Mouse (Mus musculus): ENCODE data around the gene Rras2.

Gene Rras2

DNA sequence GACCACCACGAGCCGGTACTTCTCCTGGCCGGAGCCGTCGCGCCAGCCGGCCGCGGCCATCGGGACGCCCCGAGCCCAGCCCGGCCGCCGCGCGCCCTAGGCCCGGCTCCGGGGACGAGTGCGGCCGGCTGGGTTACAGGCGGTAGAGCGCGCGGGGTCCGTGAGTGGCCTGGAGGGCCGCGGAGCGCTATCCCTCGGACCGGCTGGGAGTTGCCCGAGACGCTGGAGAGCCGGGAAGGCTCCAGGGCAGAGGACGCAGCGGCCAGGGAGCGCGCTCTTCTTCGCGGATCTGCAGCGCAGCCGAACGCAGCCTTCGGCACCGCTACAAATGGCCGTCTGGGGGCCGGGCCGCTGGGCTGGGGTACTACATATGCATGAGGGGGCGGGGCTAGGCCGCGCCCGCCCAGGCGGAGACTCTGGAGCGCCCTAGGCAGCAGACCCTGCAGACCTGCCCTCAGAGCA is at the start of gene Rras2:
Rras2 (minus strand) TSS at position 338 of the 462 bp plus-strand sequence.
- CTCF ChIA-PET: no interaction called here
- POLR2A ChIA-PET: interaction anchor here in 3 of 4 experiments (1.0 to 2.4 kb wide), 12 partner anchors 9 to 298 kb away, joined by 3 to 10 read pairs (median 4); partner anchors contain the start of genes Pde3b (in 1 of the 3) and Psma1 (in 1 of the 3)

DNA sequence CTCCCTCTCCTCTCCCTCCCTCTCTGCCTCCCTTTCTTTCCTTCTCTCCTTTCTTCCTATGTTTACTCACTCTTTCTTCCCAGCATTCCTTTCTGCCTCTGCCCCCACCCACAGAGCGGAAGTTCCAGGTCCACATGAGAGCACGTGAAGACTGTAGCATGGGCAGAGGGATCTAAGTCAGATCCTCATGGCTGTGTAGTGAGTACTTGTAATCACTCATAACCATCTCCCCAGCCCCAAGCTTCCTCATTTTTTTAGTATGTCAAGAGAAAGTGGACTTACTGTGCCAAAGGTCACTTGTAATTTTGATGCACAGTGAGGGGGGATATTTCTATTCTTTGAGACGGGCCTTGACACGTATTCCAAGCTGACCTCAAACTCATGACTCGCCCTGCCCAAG is 45.4 kb upstream of the Rras2 start:
- ChIA-PET POLR2A (no interaction called here), CTCF (no interaction called here)

DNA sequence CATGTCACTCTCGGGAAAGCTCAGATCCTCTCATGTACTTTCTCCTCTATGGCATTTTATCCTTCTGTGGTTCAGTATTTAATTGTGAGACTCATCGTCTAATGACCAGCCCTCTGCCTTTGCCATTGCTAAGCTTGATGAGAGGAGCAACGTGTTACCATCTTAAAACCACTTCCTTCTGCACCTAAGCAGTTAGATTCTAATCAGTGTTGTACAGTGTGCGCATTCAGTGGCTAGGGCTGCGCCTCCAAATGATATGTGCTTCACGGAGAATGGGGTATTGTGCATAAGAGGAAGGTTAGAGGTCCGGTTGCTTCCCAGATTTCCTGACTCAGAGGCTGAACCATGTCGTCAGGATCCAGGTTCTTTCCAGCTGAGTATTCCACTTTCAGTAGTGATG is 43.5 kb upstream of the Rras2 start:
- ChIA-PET POLR2A (interaction anchor here in 1 of 4 experiments (0.8 kb wide), 2 partner anchors 12 to 45 kb away, joined by 3 read pairs; no protein-coding TSS in a partner anchor), CTCF (no interaction called here)

DNA sequence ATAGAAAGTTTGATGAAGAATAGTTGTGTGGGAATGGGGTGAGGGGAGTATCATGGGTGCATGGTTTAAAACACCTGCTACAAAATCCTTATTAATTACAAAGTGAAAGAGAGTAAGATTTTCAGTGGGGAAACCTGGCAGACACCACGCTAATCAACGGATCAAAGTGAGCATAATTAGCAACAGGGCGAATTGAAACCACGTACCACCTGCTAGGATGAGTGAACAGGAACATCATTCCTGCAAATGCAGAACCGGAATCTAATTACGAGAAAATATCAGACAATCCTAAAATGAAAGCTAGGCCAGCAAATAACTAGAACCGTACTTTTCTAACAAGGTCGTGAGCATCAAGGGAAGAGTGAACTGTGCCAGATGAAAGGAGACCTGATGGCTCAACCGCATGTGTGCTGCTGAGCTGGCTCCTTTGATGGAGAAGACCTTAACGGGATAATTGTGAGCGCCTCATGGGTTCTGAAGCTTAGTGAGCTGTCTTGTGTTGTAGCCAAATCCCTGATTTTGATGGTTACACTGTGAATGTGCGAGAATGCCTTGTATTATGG is 40.2 kb upstream of the Rras2 start:
- ChIA-PET POLR2A (interaction anchor here in 1 of 4 experiments (1.1 kb wide), 1 partner anchor 23 kb away, joined by 3 read pairs; no protein-coding TSS in a partner anchor), CTCF (interaction anchor here in 1 of 4 experiments (0.6 kb wide), 1 partner anchor 20 kb away, joined by 3 read pairs; no protein-coding TSS in a partner anchor)

DNA sequence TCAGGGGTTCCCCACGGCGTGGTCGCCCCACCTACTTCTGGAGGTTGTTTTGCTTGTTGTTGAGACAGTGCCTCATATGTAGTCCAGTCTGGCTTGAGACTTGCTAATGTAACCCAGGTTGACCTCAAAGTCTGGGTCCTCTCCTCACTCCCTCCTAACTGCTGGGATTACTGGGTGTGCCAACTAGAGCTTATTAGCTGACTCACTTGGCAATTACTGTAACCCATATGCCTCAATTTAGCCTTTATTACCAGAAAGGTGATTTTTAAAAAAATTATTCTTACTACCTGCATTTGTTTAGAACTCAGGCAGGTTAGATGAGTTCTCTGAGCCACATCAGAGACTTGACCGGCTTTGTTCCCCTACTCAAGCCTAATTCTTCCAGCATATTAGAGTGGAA is 38.8 kb upstream of the Rras2 start:
- CTCF ChIA-PET: no interaction called here
- POLR2A ChIA-PET: interaction anchor here in 1 of 4 experiments (0.6 to 3.0 kb wide), 5 partner anchors 9 to 183 kb away, joined by 3 to 7 read pairs (median 3); no protein-coding TSS in a partner anchor

DNA sequence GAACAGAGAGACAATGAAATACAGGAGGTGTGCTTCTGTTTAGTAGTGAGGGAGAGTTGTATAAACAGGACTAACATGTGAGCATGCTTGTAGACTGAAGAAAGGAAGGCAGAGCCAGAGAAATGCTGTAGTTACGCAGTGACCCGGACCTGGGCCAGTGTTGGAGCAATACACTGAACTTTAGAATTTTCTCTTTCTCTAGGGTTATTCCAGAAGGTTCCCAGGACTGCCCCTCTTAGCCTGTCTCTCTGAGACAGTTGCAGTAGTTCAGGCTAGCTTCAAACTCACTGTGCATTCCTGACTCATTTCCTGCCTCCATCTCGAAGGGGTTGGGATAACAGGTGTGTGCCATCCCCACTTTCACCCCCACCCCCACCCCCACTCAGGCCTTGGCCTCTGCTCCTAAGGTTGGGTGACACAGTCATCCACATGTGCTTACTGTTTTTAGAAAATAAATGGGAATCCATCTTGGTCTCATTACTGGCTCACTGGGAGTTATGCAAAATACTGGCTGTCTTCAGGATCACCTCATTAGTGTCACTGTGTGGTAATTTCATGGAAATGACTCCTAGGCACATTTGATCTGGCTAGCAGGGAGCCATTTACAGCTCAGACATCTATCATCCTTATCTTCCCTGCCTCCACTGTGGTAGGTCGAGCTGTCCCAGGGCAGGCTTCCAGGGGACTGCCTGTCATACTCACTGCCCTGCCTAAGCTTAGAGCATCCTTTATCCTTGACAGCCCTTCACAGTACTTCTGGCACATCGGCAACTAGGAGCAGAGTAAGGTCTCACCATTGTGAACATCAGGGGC is 37.7 kb upstream of the Rras2 start:
- ChIA-PET CTCF (no interaction called here), POLR2A (interaction anchor here in 2 of 4 experiments (1.1 to 3.0 kb wide), 4 partner anchors 17 to 44 kb away, joined by 3 to 7 read pairs (median 4); no protein-coding TSS in a partner anchor)

DNA sequence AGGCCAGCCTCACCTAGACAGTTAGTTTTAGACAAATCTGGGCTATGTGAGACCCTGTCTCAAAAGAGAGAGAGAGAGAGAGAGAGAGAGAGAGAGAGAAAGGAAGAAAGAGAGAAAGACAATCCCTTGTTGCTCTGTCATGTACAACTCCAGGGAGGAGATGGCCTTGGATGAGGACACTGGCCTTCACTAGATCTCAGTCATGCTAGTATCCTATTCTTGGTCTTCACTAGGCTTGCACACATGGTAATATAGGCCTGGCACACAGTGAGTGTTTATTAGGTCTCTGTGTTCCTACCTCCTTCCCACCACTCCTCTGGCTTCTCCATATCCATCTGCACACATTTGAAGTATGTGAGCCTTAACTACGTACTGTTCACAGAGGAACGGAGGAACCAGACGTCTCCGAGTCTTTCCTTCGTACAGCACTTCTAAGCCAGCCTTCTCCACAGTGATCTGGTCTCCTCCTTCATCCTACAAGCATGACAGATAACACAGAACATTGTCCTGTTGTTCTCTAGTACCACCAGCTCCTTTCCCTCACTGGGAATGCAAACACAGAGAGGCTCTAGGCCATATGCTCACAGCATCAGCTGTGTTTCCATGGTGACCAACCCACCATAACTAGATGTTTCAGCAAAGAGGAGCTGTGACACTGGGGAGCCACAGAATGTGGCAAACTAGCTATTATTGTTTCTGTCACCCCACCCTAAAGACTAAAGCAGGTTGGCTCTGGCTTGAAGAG is 33.6 kb upstream of the Rras2 start:
- POLR2A ChIA-PET: no interaction called here
- CTCF ChIA-PET: no interaction called here

DNA sequence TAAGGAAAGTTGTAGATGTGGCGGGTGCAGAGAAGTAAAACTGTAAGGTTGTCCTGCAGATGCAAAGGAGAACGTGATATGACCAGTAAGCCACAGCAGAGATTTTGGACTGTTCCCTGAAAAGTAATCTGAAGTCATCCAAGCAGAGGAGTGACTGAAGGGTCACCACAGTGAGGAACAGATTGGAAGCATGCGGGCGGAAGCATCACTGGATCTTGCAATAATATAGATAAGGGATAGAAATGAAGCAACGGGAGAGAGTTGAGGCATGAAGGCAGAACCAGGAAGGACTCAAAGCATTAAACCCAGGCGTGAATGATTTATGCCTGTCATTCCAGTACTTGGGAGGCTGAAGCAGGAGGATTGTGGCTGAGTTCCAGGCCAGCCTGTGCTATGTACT is 32.0 kb upstream of the Rras2 start:
- ChIA-PET CTCF (no interaction called here), POLR2A (interaction anchor here in 1 of 4 experiments (0.8 kb wide), 1 partner anchor 11 kb away, joined by 3 read pairs; no protein-coding TSS in a partner anchor)

DNA sequence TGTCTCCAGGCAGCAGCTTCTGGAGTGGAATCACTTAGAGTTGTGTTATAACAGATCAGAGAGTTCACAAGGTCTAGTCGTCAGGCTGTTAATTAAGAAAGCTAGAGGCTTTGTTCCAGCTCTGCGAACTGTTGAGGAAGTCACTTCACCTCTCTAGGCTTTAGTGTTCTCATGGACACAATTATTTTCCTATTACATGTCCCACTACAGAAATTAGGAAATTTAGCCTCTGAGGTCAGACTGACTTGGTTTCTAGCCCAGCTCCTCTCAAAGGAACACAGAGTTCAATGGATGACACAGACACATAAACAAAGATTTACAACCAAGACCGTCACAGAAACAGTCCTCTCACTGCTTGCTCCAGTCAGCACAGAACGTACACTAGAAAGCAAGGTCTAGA is 31.6 kb upstream of the Rras2 start:
- ChIA-PET POLR2A (interaction anchor here in 1 of 4 experiments (0.8 to 1.5 kb wide), 2 partner anchors 12 to 16 kb away, joined by 3 read pairs; no protein-coding TSS in a partner anchor), CTCF (interaction anchor here in 1 of 4 experiments (0.6 kb wide), 1 partner anchor 17 kb away, joined by 3 read pairs; no protein-coding TSS in a partner anchor)

DNA sequence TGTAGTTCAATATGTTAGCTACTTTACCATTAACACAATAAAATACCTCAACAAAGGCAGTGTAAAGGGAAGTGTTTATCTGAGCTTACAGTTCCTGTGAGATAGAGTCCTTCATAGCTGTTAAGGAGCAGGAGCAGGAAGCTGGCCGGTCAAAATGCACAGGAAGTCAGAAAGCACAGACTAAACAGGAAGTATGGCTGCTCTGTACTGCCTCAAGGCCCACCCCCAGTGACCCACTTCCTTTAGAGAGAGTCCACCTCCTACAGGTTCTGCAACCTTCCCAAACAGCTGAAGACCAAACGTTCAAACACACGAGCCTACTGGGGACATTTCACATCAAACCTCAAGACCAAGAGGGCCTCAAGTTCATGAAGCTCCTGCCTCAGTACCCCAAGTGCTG is 28.3 kb upstream of the Rras2 start:
- ChIA-PET POLR2A (interaction anchor here in 1 of 4 experiments (1.1 to 2.5 kb wide), 3 partner anchors 10 to 67 kb away, joined by 3 to 12 read pairs (median 3); no protein-coding TSS in a partner anchor), CTCF (interaction anchor here in 2 of 4 experiments (0.7 to 0.8 kb wide), 2 partner anchors 8 to 13 kb away, joined by 3 read pairs; no protein-coding TSS in a partner anchor)

DNA sequence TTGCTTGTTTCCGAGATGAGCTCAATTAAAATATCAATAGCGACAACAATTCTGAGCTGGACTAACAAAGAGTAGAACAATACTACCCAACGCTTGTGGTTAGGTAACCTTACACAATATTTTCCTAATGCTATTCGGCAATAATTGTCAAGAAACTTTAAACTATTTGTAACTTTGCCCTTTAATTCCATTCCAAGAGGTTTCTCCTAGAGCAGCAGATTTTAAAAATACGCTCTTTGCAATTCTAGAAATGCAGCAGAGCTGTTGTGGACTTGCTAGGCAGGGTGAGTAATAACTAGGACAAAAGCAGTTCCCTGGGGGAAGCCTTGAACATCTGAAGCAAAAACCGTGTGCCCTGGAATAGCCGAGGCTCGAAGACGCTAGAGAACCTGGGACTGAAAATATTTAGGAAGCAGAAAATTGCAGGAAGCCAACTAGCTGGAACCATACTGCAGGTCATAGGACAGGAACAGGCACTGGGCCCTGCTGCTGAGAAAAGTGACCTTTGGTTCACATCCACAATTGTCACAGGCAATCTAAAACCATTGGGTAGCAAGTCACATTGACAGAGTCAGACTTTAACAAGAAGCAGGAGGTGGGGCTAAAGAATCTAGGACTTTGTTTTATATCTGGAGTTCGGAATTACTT is 24.7 kb upstream of the Rras2 start:
- POLR2A ChIA-PET: interaction anchor here in 1 of 4 experiments (1.5 kb wide), 1 partner anchor 26 kb away, joined by 3 read pairs; no protein-coding TSS in a partner anchor
- CTCF ChIA-PET: interaction anchor here in 1 of 4 experiments (1.0 kb wide), 1 partner anchor 71 kb away, joined by 3 read pairs; no protein-coding TSS in a partner anchor

DNA sequence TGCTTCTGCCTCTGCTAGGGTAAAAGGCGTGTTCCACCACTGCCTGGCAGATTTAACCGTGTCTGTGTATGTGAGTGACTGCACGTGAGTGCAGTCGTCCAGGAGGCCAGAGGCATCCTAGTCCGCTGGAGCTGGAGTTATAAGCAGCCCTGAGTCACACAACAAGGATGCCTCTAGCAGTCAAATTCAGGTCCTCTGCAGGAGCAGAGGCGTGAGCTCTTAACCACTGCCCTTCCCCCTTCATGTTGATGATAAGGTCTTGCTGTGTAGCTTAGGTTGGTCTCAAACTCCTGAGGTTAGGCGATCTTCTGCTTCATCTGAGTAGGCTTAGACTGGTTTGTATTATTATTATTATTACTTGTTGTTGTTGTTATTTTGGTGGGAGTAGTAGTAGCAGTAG is 22.4 kb upstream of the Rras2 start:
- POLR2A ChIA-PET: interaction anchor here in 2 of 4 experiments (1.0 to 1.3 kb wide), 4 partner anchors 24 to 49 kb away, joined by 3 to 4 read pairs (median 3); no protein-coding TSS in a partner anchor
- CTCF ChIA-PET: no interaction called here

DNA sequence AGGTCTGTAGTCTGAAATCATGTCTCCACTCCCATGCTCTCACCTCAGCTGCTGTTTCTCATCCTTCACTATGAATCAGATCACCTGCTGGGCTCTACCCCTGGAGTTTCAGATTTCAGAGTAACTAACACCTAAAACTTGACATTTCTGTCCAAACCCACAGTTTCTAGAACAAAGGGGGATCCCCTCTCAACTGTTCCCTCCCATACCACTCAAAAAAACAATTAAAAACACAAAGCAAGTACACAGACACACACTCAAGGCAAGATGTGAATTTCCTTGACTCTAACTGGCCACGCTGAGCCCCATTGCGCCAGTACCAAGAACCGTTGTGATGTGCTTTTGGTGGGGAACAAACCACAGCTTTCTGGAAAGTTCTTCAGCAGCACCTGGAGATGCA is 21.8 kb upstream of the Rras2 start:
- CTCF ChIA-PET: no interaction called here
- POLR2A ChIA-PET: interaction anchor here in 3 of 4 experiments (0.8 to 2.2 kb wide), 11 partner anchors 15 to 81 kb away, joined by 3 to 8 read pairs (median 4); no protein-coding TSS in a partner anchor

DNA sequence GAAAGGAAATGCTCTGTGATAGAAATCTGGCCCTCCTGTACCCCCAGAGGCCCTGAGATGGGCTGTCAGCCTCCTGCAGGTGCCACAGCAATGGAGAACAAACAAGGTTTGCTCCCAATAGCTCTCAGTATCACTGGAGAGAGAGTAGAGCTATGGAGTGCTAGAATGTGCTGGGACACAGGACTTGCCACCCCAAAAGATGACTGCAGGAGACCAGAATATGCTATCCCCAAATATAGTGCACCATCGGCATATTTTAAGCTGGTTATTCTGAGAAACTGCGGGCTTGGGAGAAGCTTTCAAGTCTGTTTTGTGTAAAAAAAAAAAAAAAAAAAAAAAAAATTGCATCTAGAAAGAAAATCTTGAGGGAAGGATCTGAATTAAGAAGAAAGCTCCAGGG is 20.7 kb upstream of the Rras2 start:
- POLR2A ChIA-PET: interaction anchor here (0.7 to 2.2 kb wide), 15 partner anchors 10 to 138 kb away, joined by 3 to 8 read pairs (median 5); partner anchors contain the start of gene Psma1 (in 1 of the 4)
- CTCF ChIA-PET: interaction anchor here in 2 of 4 experiments (0.6 to 1.1 kb wide), 5 partner anchors 9 to 66 kb away, joined by 3 to 10 read pairs (median 3); no protein-coding TSS in a partner anchor

DNA sequence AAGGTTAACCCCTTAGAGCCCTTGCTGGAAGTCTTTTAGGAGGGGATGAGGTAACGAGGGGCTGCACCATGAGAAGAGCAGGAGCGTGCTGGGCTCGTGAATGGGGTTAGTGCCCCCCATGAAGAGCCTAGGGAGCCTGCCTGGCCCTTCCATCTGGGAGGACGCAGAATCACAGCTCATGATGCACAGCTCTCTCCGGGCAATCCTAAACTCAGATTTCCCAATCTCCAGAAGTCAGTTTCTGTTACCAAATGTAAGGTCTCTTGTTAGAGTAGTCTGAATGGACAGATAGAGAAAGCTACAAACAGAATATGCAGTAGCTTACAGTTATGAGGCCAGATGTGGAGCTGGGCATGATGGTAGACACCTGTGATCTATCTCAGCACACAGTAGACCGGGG is 17.6 kb upstream of the Rras2 start:
- CTCF ChIA-PET: interaction anchor here in 1 of 4 experiments (0.6 to 0.7 kb wide), 2 partner anchors 68 to 160 kb away, joined by 3 to 6 read pairs; no protein-coding TSS in a partner anchor
- POLR2A ChIA-PET: interaction anchor here in 3 of 4 experiments (0.6 to 3.9 kb wide), 17 partner anchors 9 to 766 kb away, joined by 3 to 24 read pairs (median 4); partner anchors contain the start of gene Btbd10 (in 1 of the 3)

DNA sequence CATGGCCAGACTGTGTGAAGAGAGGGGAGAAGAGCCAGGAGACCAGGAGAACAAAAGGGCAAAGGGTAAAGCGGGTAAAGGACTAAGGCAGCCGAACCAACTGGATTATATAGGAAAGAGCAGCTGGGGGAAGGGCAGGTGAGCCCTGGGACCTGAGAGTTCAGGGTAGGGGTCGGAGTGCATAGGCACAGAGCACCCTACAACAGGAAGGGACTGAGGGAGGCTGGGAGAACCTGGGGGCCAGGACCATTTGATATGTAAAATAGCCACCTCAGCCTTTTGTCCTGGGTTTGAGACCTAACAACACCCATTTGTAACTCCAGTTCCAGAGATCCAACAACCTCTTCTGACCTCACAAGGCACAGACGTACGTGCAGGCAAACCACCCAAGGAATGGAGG is 16.4 kb upstream of the Rras2 start:
- POLR2A ChIA-PET: interaction anchor here in 1 of 4 experiments (0.7 to 3.9 kb wide), 6 partner anchors 15 to 230 kb away, joined by 3 to 24 read pairs (median 6); no protein-coding TSS in a partner anchor

DNA sequence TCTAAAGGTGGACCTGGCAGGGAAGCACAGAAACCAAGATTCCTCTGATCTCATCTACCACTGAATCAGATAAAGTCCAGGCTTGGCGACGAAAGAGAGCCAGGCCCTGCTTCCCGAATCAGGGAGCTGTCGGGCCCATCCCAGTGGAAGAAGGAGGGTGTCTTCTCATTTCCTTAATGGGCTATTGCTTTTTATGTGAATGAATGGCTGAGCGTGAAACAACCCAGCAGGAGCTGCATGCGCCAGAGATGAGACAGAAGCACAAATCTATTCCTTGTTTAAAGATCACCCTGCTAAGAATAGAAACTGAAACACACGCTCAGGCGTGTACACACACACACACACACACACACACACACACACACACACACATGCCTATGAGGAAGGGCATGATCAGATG is 14.7 kb upstream of the Rras2 start:
- ChIA-PET CTCF (interaction anchor here in 1 of 4 experiments (0.7 kb wide), 1 partner anchor 14 kb away, joined by 3 read pairs; no protein-coding TSS in a partner anchor), POLR2A (interaction anchor here (0.6 to 3.9 kb wide), 10 partner anchors 16 to 562 kb away, joined by 3 to 24 read pairs (median 4); no protein-coding TSS in a partner anchor)

More for the DNA sequence above, 16.4 kb upstream of the Rras2 start:
- CTCF ChIA-PET: interaction anchor here in 1 of 4 experiments (0.6 kb wide), 1 partner anchor 121 kb away, joined by 3 read pairs; the partner anchor contains the start of gene Copb1
